Mouse (Mus musculus) C2C12 (cell line): Measurements from ENCODE around the gene Fkbp2.

Experiments
- CTCF ChIP-seq: IDR thresholded peaks from one replicate; pipeline ENCODE4 v1.5.1; 2011; ENCODE audit not compliant: control insufficient read depth, insufficient read depth, insufficient read length
- MYOD1 ChIP-seq: IDR thresholded peaks from one replicate; pipeline ENCODE4 v1.6.1; 2011; ENCODE audit warnings: low read depth; ENCODE audit not compliant: control insufficient read depth, insufficient read length
- MYOG ChIP-seq: IDR thresholded peaks from one replicate; pipeline ENCODE4 v1.6.1; 2011; ENCODE audit not compliant: control insufficient read depth, insufficient read length; ENCODE audit errors: extremely low read depth
- USF1 ChIP-seq: IDR thresholded peaks from one replicate; pipeline ENCODE4 v1.6.1; 2011; ENCODE audit warnings: low read depth, mild to moderate bottlenecking, control low read depth, moderate library complexity

- TF ChIP-seq CTCF (no peak), MYOD1 (no peak), USF1 (no peak), MYOG (no peak)
Measured at GRCm38 (mm10) chr19:7013984-7014383, 33.7 kb upstream of the Fkbp2 start.
